Mouse (Mus musculus) gonadal fat pad, adult 2 months (tissue): ENCODE measurements at regions not wholly inside any gene's neighbourhood (a gene's known extent, or its start where the extent isn't known, plus 50 kb on each side); places are given as distances from the start of the nearest gene placed in this dataset.

Experiments used
- DNase-seq: peaks from one replicate; pipeline ENCODE4 v3.0.0-alpha.2; 2012; ENCODE audit warnings: low read depth

GRCm38 (mm10) chr13:85570886-85571527 lies 282.1 kb upstream of the Rasa1 start:
- DNase-seq: no peak

GRCm38 (mm10) chr13:85557821-85558220 lies 268.9 kb upstream of the Rasa1 start:
- no peak for DNase-seq

- no peak for DNase-seq
Observed at GRCm38 (mm10) chr13:85556101-85556853, 267.3 kb upstream of the Rasa1 start.

- no peak for DNase-seq
Observed at GRCm38 (mm10) chr13:85553072-85553471, 264.1 kb upstream of the Rasa1 start.

GRCm38 (mm10) chr13:85509671-85510070 lies 220.7 kb upstream of the Rasa1 start:
- no peak for DNase-seq

- no peak for DNase-seq
Observed at GRCm38 (mm10) chr13:85508552-85508951, 219.6 kb upstream of the Rasa1 start.

- DNase-seq: no peak
Observed at GRCm38 (mm10) chr13:85507374-85508101, 218.6 kb upstream of the Rasa1 start.

GRCm38 (mm10) chr13:85506875-85507274 lies 217.9 kb upstream of the Rasa1 start:
- no peak for DNase-seq

- no peak for DNase-seq
Observed at GRCm38 (mm10) chr13:85506030-85506429, 217.1 kb upstream of the Rasa1 start.

- DNase-seq: no peak
Observed at GRCm38 (mm10) chr13:85505046-85505445, 216.1 kb upstream of the Rasa1 start.

- no peak for DNase-seq
Observed at GRCm38 (mm10) chr13:85504001-85504400, 215.1 kb upstream of the Rasa1 start.

- DNase-seq: no peak
Observed at GRCm38 (mm10) chr13:85498696-85499095, 209.8 kb upstream of the Rasa1 start.

- no peak for DNase-seq
Observed at GRCm38 (mm10) chr13:85484790-85485189, 195.9 kb upstream of the Rasa1 start.

GRCm38 (mm10) chr13:85483348-85483747 lies 194.4 kb upstream of the Rasa1 start:
- no peak for DNase-seq

GRCm38 (mm10) chr13:85479405-85479804 lies 190.5 kb upstream of the Rasa1 start:
- DNase-seq: no peak

GRCm38 (mm10) chr13:85476274-85476846 lies 187.4 kb upstream of the Rasa1 start:
- no peak for DNase-seq

GRCm38 (mm10) chr13:85471340-85471739 lies 182.4 kb upstream of the Rasa1 start:
- no peak for DNase-seq

- DNase-seq: no peak
Observed at GRCm38 (mm10) chr13:85459387-85459786, 170.5 kb upstream of the Rasa1 start.

- DNase-seq: no peak
Observed at GRCm38 (mm10) chr13:85458611-85459010, 169.7 kb upstream of the Rasa1 start.

- DNase-seq: peak; percentile 67
Observed at GRCm38 (mm10) chr13:85439581-85439980, 150.7 kb upstream of the Rasa1 start.

GRCm38 (mm10) chr13:85437875-85438274 lies 148.9 kb upstream of the Rasa1 start:
- no peak for DNase-seq

- no peak for DNase-seq
Observed at GRCm38 (mm10) chr13:85437009-85437408, 148.1 kb upstream of the Rasa1 start.
